Mouse (Mus musculus): ENCODE measurements around the gene Mrtfb. TPM values are rescaled to one million over a fixed set of nuclear protein-coding genes. Genes with fewer than 3 reads are reported as not detected.

Mrtfb gene
- polyA plus RNA-seq, 1 experiment from 2014 or later = 32.5 TPM

GRCm38 (mm10) chr16:13371740-13372287 lies 115.5 kb downstream of the Mrtfb start:
- no peaks in the 10 kb centered on the region for H3K36me3 ChIP-seq (ENCODE audit: control insufficient read depth, insufficient read depth, low read length)
- no peaks in the 10 kb centered on the region for H3K27me3 ChIP-seq (ENCODE audit: control insufficient read depth, insufficient read depth, low read length)
- peak; percentile 35 for DNase-seq (ENCODE audit: low spot score)
- H3K4me3 ChIP-seq (ENCODE audit: low read depth, low read length) = no peak overlapping the region
- H3K9ac ChIP-seq (ENCODE audit: low read length) = no peak overlapping the region
- H3K4me2 ChIP-seq (ENCODE audit: low read depth, severe bottlenecking) = no peak overlapping the region
- no peaks in the 10 kb centered on the region for H3K9me3 ChIP-seq (ENCODE audit: control insufficient read depth, low read length)
- WGBS = 19% methylated on average over 11 of the region's 11 CpGs
- no peak overlapping the region for H3K27ac ChIP-seq (replicated peaks; ENCODE audit: low read depth, low read length)
- ATAC-seq (ENCODE audit: insufficient number of reproducible peaks, low FRiP score, low TSS enrichment, low read depth) = peak; percentile 54; the same call in 1 of the 2 replicates
- H3K4me1 ChIP-seq (ENCODE audit: control insufficient read depth, insufficient read depth, low read length) = no peaks in the 10 kb centered on the region

- no peak overlapping the region for H3K9ac ChIP-seq (ENCODE audit: low read length)
- no peak overlapping the region for H3K4me2 ChIP-seq (ENCODE audit: low read depth, severe bottlenecking)
- H3K27ac ChIP-seq (replicated peaks; ENCODE audit: low read depth, low read length) = no peak overlapping the region
- H3K36me3 ChIP-seq (ENCODE audit: control insufficient read depth, insufficient read depth, low read length) = no peaks in the 10 kb centered on the region
- no peak overlapping the region for H3K4me3 ChIP-seq (ENCODE audit: low read depth, low read length)
- DNase-seq (ENCODE audit: low spot score) (no peak), ATAC-seq (ENCODE audit: insufficient number of reproducible peaks, low FRiP score, low TSS enrichment, low read depth) (no peak)
- no peaks in the 10 kb centered on the region for H3K4me1 ChIP-seq (ENCODE audit: control insufficient read depth, insufficient read depth, low read length)
- WGBS = 92% methylated on average over 8 of the region's 8 CpGs
- H3K9me3 ChIP-seq (ENCODE audit: control insufficient read depth, low read length) = no peaks in the 10 kb centered on the region
- H3K27me3 ChIP-seq (ENCODE audit: control insufficient read depth, insufficient read depth, low read length) = no peaks in the 10 kb centered on the region
These were observed 116.7 kb downstream of the Mrtfb start for GRCm38 (mm10) chr16:13372899-13373533.

DNA sequence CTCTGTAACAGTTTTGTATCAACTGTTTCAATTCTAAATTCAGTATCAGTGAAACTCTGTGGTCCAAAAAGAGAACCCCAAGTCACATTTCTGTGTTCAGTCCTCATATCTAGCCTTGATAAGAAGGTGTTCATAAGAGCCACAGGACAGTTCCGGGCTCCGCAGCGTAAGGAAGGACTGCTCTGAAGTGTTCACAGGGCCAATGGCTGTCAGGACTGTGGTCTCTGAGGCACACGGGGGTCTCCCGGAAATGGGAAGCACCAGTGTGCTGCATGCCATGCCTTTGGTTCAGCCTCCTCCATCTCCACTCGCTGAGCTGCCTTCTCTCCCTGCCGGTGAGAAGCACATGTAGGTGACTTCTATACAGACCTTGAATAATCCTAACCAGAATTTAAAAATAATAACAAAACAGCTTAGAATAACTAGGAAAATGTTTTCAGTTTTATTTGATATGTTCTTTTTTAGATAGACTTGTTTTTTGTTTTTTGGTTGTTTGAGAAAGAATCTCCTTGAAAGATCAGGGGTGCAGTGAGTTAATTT lies 120.7 kb downstream of the Mrtfb start:
- Histone ChIP-seq H3K9ac (ENCODE audit: low read length) (no peak overlapping the region), H3K27me3 (ENCODE audit: control insufficient read depth, insufficient read depth, low read length) (no peaks in the 10 kb centered on the region), H3K4me1 (ENCODE audit: control insufficient read depth, insufficient read depth, low read length) (no peaks in the 10 kb centered on the region), H3K36me3 (ENCODE audit: control insufficient read depth, insufficient read depth, low read length) (no peaks in the 10 kb centered on the region), H3K4me2 (ENCODE audit: low read depth, severe bottlenecking) (no peak overlapping the region), H3K27ac (replicated peaks; ENCODE audit: low read depth, low read length) (no peak overlapping the region), H3K4me3 (ENCODE audit: low read depth, low read length) (no peak overlapping the region), H3K9me3 (ENCODE audit: control insufficient read depth, low read length) (no peaks in the 10 kb centered on the region)
- WGBS = 90% methylated on average over 7 of the region's 7 CpGs
- DNase-seq (ENCODE audit: low spot score) (no peak), ATAC-seq (ENCODE audit: insufficient number of reproducible peaks, low FRiP score, low TSS enrichment, low read depth) (no peak)

GRCm38 (mm10) chr16:13378157-13378556 lies 121.9 kb downstream of the Mrtfb start:
- H3K27ac ChIP-seq (replicated peaks; ENCODE audit: low read depth, low read length) = no peak overlapping the region
- ATAC-seq (ENCODE audit: insufficient number of reproducible peaks, low FRiP score, low TSS enrichment, low read depth) (no peak), DNase-seq (ENCODE audit: low spot score) (no peak)
- no peaks in the 10 kb centered on the region for H3K36me3 ChIP-seq (ENCODE audit: control insufficient read depth, insufficient read depth, low read length)
- WGBS = 94% methylated on average over 5 of the region's 5 CpGs
- no peaks in the 10 kb centered on the region for H3K4me1 ChIP-seq (ENCODE audit: control insufficient read depth, insufficient read depth, low read length)
- H3K9ac ChIP-seq (ENCODE audit: low read length) = no peak overlapping the region
- H3K27me3 ChIP-seq (ENCODE audit: control insufficient read depth, insufficient read depth, low read length) = no peaks in the 10 kb centered on the region
- no peaks in the 10 kb centered on the region for H3K9me3 ChIP-seq (ENCODE audit: control insufficient read depth, low read length)
- no peak overlapping the region for H3K4me2 ChIP-seq (ENCODE audit: low read depth, severe bottlenecking)
- H3K4me3 ChIP-seq (ENCODE audit: low read depth, low read length) = no peak overlapping the region

- H3K4me1 ChIP-seq (ENCODE audit: control insufficient read depth, insufficient read depth, low read length) = no peaks in the 10 kb centered on the region
- H3K9me3 ChIP-seq (ENCODE audit: control insufficient read depth, low read length) = no peaks in the 10 kb centered on the region
- H3K27ac ChIP-seq (replicated peaks; ENCODE audit: low read depth, low read length) = no peak overlapping the region
- ATAC-seq (ENCODE audit: insufficient number of reproducible peaks, low FRiP score, low TSS enrichment, low read depth) = no peak
- H3K36me3 ChIP-seq (ENCODE audit: control insufficient read depth, insufficient read depth, low read length) = peaks cover 2% of the 10 kb centered on the region; the same call in 1 of the 2 replicates
- H3K9ac ChIP-seq (ENCODE audit: low read length) = no peak overlapping the region
- WGBS = 87% methylated on average over 2 of the region's 2 CpGs
- no peak overlapping the region for H3K4me3 ChIP-seq (ENCODE audit: low read depth, low read length)
- H3K27me3 ChIP-seq (ENCODE audit: control insufficient read depth, insufficient read depth, low read length) = no peaks in the 10 kb centered on the region
- H3K4me2 ChIP-seq (ENCODE audit: low read depth, severe bottlenecking) = no peak overlapping the region
- DNase-seq (ENCODE audit: low spot score) = no peak
These were observed 123.6 kb downstream of the Mrtfb start for GRCm38 (mm10) chr16:13379865-13380264.

DNA sequence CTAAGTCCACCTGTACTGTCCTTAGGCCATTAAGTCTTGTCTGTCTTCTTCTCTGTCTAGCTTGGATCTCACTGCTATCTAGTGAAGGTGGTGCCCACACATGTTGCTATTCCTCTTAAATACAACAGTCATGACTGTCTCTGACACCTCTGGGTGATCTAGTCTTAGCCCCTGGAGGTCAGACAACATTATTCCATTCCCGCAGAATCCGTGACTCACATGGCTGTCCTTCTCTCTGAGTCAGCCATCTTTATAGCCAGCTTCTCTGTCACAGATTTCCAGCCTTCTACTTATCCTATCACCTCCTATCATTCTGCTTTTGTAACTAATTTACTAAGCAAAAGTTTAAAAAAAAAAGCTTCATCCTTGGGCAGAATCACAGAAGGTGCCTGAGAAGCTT lies 125.5 kb downstream of the Mrtfb start:
- no peak overlapping the region for H3K9ac ChIP-seq (ENCODE audit: low read length)
- H3K4me3 ChIP-seq (ENCODE audit: low read depth, low read length) = no peak overlapping the region
- no peaks in the 10 kb centered on the region for H3K27me3 ChIP-seq (ENCODE audit: control insufficient read depth, insufficient read depth, low read length)
- DNase-seq (ENCODE audit: low spot score) (no peak), ATAC-seq (ENCODE audit: insufficient number of reproducible peaks, low FRiP score, low TSS enrichment, low read depth) (no peak)
- H3K27ac ChIP-seq (replicated peaks; ENCODE audit: low read depth, low read length) = no peak overlapping the region
- H3K36me3 ChIP-seq (ENCODE audit: control insufficient read depth, insufficient read depth, low read length) = peaks cover 2% of the 10 kb centered on the region; the same call in 1 of the 2 replicates
- 88% methylated on average over 2 of the region's 2 CpGs for WGBS
- H3K4me2 ChIP-seq (ENCODE audit: low read depth, severe bottlenecking) = no peak overlapping the region
- no peaks in the 10 kb centered on the region for H3K9me3 ChIP-seq (ENCODE audit: control insufficient read depth, low read length)
- H3K4me1 ChIP-seq (ENCODE audit: control insufficient read depth, insufficient read depth, low read length) = no peaks in the 10 kb centered on the region

DNA sequence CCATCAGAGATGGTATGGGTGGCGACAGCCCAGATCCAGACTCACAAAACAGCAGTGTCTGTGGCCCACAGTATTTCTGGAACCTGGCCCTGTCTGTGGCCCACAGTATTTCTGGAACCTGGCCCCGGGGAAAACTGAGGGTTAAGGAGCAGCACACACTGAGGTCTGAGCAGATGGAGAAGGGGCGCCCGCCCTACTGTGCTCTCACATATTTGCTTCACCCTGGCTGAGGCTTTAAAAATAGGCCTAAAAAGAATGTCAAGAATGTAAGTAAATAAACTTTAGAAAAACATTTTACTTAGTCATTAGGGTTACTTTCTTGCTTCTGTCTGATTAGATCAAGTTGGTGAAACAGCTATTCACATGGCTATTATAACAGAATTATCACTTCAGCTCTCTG lies 131.0 kb downstream of the Mrtfb start:
- no peak overlapping the region for H3K27ac ChIP-seq (replicated peaks; ENCODE audit: low read depth, low read length)
- no peak overlapping the region for H3K4me3 ChIP-seq (ENCODE audit: low read depth, low read length)
- H3K4me1 ChIP-seq (ENCODE audit: control insufficient read depth, insufficient read depth, low read length) = no peaks in the 10 kb centered on the region
- WGBS = 93% methylated on average over 4 of the region's 4 CpGs
- H3K36me3 ChIP-seq (ENCODE audit: control insufficient read depth, insufficient read depth, low read length) = peaks cover 2% of the 10 kb centered on the region; the same call in 1 of the 2 replicates
- H3K27me3 ChIP-seq (ENCODE audit: control insufficient read depth, insufficient read depth, low read length) = no peaks in the 10 kb centered on the region
- H3K9me3 ChIP-seq (ENCODE audit: control insufficient read depth, low read length) = no peaks in the 10 kb centered on the region
- ATAC-seq (ENCODE audit: insufficient number of reproducible peaks, low FRiP score, low TSS enrichment, low read depth) = no peak
- no peak overlapping the region for H3K9ac ChIP-seq (ENCODE audit: low read length)
- no peak for DNase-seq (ENCODE audit: low spot score)
- H3K4me2 ChIP-seq (ENCODE audit: low read depth, severe bottlenecking) = no peak overlapping the region

DNA sequence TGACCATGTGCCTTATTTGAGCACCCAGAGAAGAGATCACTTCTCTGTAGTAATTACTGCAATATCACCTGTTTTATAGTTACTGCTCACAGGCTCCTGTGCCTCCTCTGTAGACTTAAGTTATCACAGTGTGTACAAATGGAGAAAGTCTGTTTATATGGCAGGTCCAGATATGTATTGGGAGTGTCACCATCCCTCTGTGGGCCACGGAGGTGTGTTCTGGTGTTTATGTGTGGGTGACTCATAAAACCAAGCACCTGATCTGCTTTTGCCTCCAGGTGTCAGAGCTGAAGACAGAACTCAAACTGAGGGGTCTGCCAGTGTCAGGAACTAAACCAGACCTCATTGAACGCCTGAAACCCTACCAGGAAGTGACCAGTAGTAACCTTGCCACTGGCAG lies 144.1 kb downstream of the Mrtfb start:
- Histone ChIP-seq H3K4me2 (ENCODE audit: low read depth, severe bottlenecking) (no peak overlapping the region), H3K27me3 (ENCODE audit: control insufficient read depth, insufficient read depth, low read length) (no peaks in the 10 kb centered on the region), H3K9ac (ENCODE audit: low read length) (no peak overlapping the region), H3K4me3 (ENCODE audit: low read depth, low read length) (no peak overlapping the region), H3K9me3 (ENCODE audit: control insufficient read depth, low read length) (no peaks in the 10 kb centered on the region), H3K27ac (replicated peaks; ENCODE audit: low read depth, low read length) (no peak overlapping the region), H3K4me1 (ENCODE audit: control insufficient read depth, insufficient read depth, low read length) (no peaks in the 10 kb centered on the region), H3K36me3 (ENCODE audit: control insufficient read depth, insufficient read depth, low read length) (peaks cover 5% of the 10 kb centered on the region; the same call in 1 of the 2 replicates)
- ATAC-seq (ENCODE audit: insufficient number of reproducible peaks, low FRiP score, low TSS enrichment, low read depth) (no peak), DNase-seq (ENCODE audit: low spot score) (no peak)
- WGBS = 78% methylated on average over 2 of the region's 2 CpGs
